9 mouse cellular contexts compared by ENCODE assay signal in genomic region chr15:77013753-77014241, GRCm38 (mm10). TPM values are rescaled to one million over a fixed set of nuclear protein-coding genes. Genes with fewer than 3 reads are reported as not detected.
DNase-seq lines count a peak whose midpoint lies in the region; ATAC-seq and TF ChIP-seq lines count a peak whose summit lies in the region.
"Had no signal": no experiment of that assay in that cellular context is flagged by ENCODE, and none has a peak within 500 bp of the region (broad histone marks: within the 10 kb centered on the region; RNA-seq: fewer than 3 reads in every experiment).

No protein-coding gene starts in this region.

- peak overlapping the region; percentile 90 for H3K27ac ChIP-seq in heart, embryonic 10.5 days
- peak overlapping the region; percentile 34; the same call in 1 of the 2 replicates for H3K27ac ChIP-seq in kidney, embryonic 14.5 days (ENCODE audit: low read depth, low read length)
- peak overlapping the region; percentile 76 for H3K27ac ChIP-seq in midbrain, embryonic 14.5 days (replicated peaks; ENCODE audit: low read depth, low read length)
- H3K27ac ChIP-seq in thymus, adult 2 months (ENCODE audit: control insufficient read depth, insufficient read depth, low read length): no peak overlapping the region

- peak overlapping the region; percentile 21 for H3K4me2 ChIP-seq in kidney, embryonic 14.5 days (replicated peaks; ENCODE audit: low read depth, low read length)
- H3K4me2 ChIP-seq in midbrain, embryonic 14.5 days (ENCODE audit: low read length): peak overlapping the region; percentile 20; the same call in 1 of the 2 replicates

- peaks cover 7% of the 10 kb centered on the region; the same call in 1 of the 2 replicates for H3K36me3 ChIP-seq in heart, embryonic 10.5 days
- no peaks in the 10 kb centered on the region for H3K36me3 ChIP-seq in kidney, embryonic 14.5 days (ENCODE audit: control insufficient read depth, insufficient read depth, low read length)
- H3K36me3 ChIP-seq in midbrain, embryonic 14.5 days (ENCODE audit: control insufficient read depth, insufficient read depth, low read length): no peaks in the 10 kb centered on the region
- no peaks in the 10 kb centered on the region for H3K36me3 ChIP-seq in thymus, adult 2 months (ENCODE audit: control insufficient read depth, insufficient read depth, low read length)

- DNase-seq in A20 (ENCODE audit: low read depth, low spot score): peak; percentile 62
- DNase-seq in adrenal gland, postnatal 36 days: peak; percentile 48 to 63
- peak; percentile 93 for DNase-seq in heart, embryonic 10.5 days (ENCODE audit: low spot score)
- DNase-seq in midbrain, embryonic 14.5 days: peak; percentile 75
- no peak for DNase-seq in thymus, adult 2 months

- no peak for TF ChIP-seq CTCF in thymus, adult 2 months (IDR thresholded peaks at IDR 0.05; ENCODE audit: borderline replicate concordance, control insufficient read depth, extremely low read depth, insufficient read depth, low read length, poor library complexity)

- H3K4me1 ChIP-seq in heart, embryonic 10.5 days: peaks cover 78% of the 10 kb centered on the region
- peaks cover 13% of the 10 kb centered on the region for H3K4me1 ChIP-seq in kidney, embryonic 14.5 days (ENCODE audit: control insufficient read depth, insufficient read depth, low read length)
- peaks cover 4% of the 10 kb centered on the region for H3K4me1 ChIP-seq in midbrain, embryonic 14.5 days (ENCODE audit: control insufficient read depth, insufficient read depth, low read length)
- H3K4me1 ChIP-seq in thymus, adult 2 months (replicated peaks; ENCODE audit: control insufficient read depth, insufficient read depth, low read length): no peaks in the 10 kb centered on the region

- H3K4me3 ChIP-seq in heart, embryonic 10.5 days: peak overlapping the region; percentile 47
- no peak overlapping the region for H3K4me3 ChIP-seq in kidney, embryonic 14.5 days (ENCODE audit: low read length)
- no peak overlapping the region for H3K4me3 ChIP-seq in midbrain, embryonic 14.5 days (replicated peaks; ENCODE audit: low read depth, low read length)
- H3K4me3 ChIP-seq in thymus, adult 2 months (ENCODE audit: control insufficient read depth, insufficient read depth, low read length): no peak overlapping the region

- H3K9ac ChIP-seq in kidney, embryonic 14.5 days (ENCODE audit: low read depth, low read length): no peak overlapping the region
- no peak overlapping the region for H3K9ac ChIP-seq in midbrain, embryonic 14.5 days (replicated peaks; ENCODE audit: low read length)

- 10% methylated on average over 15 of the region's 15 CpGs for WGBS in heart, embryonic 10.5 days
- WGBS in kidney, embryonic 14.5 days: 3% methylated on average over 15 of the region's 15 CpGs
- 30% methylated on average over 15 of the region's 15 CpGs for WGBS in midbrain, embryonic 14.5 days
- WGBS in thymus, adult 2 months: 49% methylated on average over 15 of the region's 15 CpGs

- H3K9me3 ChIP-seq in heart, embryonic 10.5 days: no peaks in the 10 kb centered on the region
- H3K9me3 ChIP-seq in kidney, embryonic 14.5 days (ENCODE audit: control insufficient read depth, low read length): no peaks in the 10 kb centered on the region
- no peaks in the 10 kb centered on the region for H3K9me3 ChIP-seq in midbrain, embryonic 14.5 days (ENCODE audit: control insufficient read depth, low read length)

- no peak for TF ChIP-seq POLR2A in thymus, adult 2 months (IDR thresholded peaks at IDR 0.05; ENCODE audit: control insufficient read depth, extremely low read depth, insufficient read depth, low read length, poor library complexity)

- peak; percentile 73 for ATAC-seq in kidney, embryonic 14.5 days (ENCODE audit: low FRiP score, low TSS enrichment)
- ATAC-seq in midbrain, embryonic 14.5 days (ENCODE audit: low FRiP score, low TSS enrichment): peak; percentile 34; the same call in 1 of the 2 replicates
- no peak for ATAC-seq in inflammation-experienced regulatory T-cells, adult 6 months
- ATAC-seq in megakaryocyte, adult 5-6 weeks (ENCODE audit: poor library complexity, severe bottlenecking): no peak

- H3K27me3 ChIP-seq in heart, embryonic 10.5 days (ENCODE audit: insufficient read depth, poor library complexity, severe bottlenecking): no peaks in the 10 kb centered on the region
- H3K27me3 ChIP-seq in kidney, embryonic 14.5 days (ENCODE audit: control insufficient read depth, insufficient read depth, low read length): no peaks in the 10 kb centered on the region
- H3K27me3 ChIP-seq in midbrain, embryonic 14.5 days (ENCODE audit: control insufficient read depth, insufficient read depth, low read length): no peaks in the 10 kb centered on the region
- H3K27me3 ChIP-seq in thymus, adult 2 months (ENCODE audit: control insufficient read depth, insufficient read depth, low read length): no peaks in the 10 kb centered on the region

RNA-seq across cellular contexts. Expression of gene Apol6, which starts 30.7 kb away (rescaled TPM):
- total RNA-seq in adrenal gland, postnatal 36 days (2021): 10 to 100 TPM; 12.9 to 22.4 TPM
- polyA plus RNA-seq in heart, embryonic 10.5 days (2016; fragmentation: Nextera tagmentation; extraction: Ambion mirVana): 0.27 and 0.77 TPM in 2 replicates
- not detected in 2 replicates for polyA plus RNA-seq in kidney, embryonic 14.5 days (2014; fragmentation: Nextera tagmentation; extraction: Ambion mirVana)
- polyA plus RNA-seq in midbrain, embryonic 14.5 days (2014; fragmentation: Nextera tagmentation; extraction: Ambion mirVana): 0.15 TPM in 1 of 2 replicates, not detected in the other
- polyA plus RNA-seq in thymus, adult 2 months (2012; rRNA removed): 3.9 and 5.2 TPM in 2 replicates
- under 1 TPM in 1 of 3 experiments, not detected in 2; 0.62 TPM for polyA plus RNA-seq in inflammation-experienced regulatory T-cells, adult 6 months (2017; shearing (Covaris generic))
- not detected in 2 replicates for total RNA-seq in megakaryocyte, adult 5-6 weeks (2015)
- total RNA-seq in megakaryocyte, adult 5-6 weeks (2017): 0.04 TPM in 1 of 2 replicates, not detected in the other
- polyA plus RNA-seq: liver, adult 2 months had no signal

RNA-seq across cellular contexts. Expression of gene Mb, which starts 36.7 kb away (rescaled TPM):
- 1 to 10 TPM in 1 of 2 experiments, under 1 TPM in 1; 0.43 to 1.7 TPM for total RNA-seq in adrenal gland, postnatal 36 days (2021)
- 29.5 and 90.1 TPM in 2 replicates for polyA plus RNA-seq in heart, embryonic 10.5 days (2016; fragmentation: Nextera tagmentation; extraction: Ambion mirVana)
- 0.60 and 0.69 TPM in 2 replicates for polyA plus RNA-seq in kidney, embryonic 14.5 days (2014; fragmentation: Nextera tagmentation; extraction: Ambion mirVana)
- polyA plus RNA-seq in midbrain, embryonic 14.5 days (2014; fragmentation: Nextera tagmentation; extraction: Ambion mirVana): 0.57 and 1.2 TPM in 2 replicates
- polyA plus RNA-seq in thymus, adult 2 months (2012; rRNA removed): 20.0 and 591 TPM in 2 replicates
- not detected for polyA plus RNA-seq in inflammation-experienced regulatory T-cells, adult 6 months (2017; shearing (Covaris generic))
- total RNA-seq in megakaryocyte, adult 5-6 weeks (2015): not detected in 2 replicates
- total RNA-seq in megakaryocyte, adult 5-6 weeks (2017): not detected in 2 replicates
- polyA plus RNA-seq: liver, adult 2 months had no signal

Comparison
In these comparisons a context has a peak if more than half of its experiments do, and no peak if none do; other contexts are left out.
1. ATAC-seq: peak in kidney, embryonic 14.5 days (single experiment) and midbrain, embryonic 14.5 days (single experiment); none in inflammation-experienced regulatory T-cells, adult 6 months (single experiment) and megakaryocyte, adult 5-6 weeks (single experiment).